Mouse (Mus musculus): ENCODE data around the gene Clp1. TPM values are rescaled to one million over a fixed set of nuclear protein-coding genes. Genes with fewer than 3 reads are reported as not detected.

Gene Clp1
- total RNA-seq, 2 experiments from 2014 or later, result 26.2 to 70.0 TPM

DNA sequence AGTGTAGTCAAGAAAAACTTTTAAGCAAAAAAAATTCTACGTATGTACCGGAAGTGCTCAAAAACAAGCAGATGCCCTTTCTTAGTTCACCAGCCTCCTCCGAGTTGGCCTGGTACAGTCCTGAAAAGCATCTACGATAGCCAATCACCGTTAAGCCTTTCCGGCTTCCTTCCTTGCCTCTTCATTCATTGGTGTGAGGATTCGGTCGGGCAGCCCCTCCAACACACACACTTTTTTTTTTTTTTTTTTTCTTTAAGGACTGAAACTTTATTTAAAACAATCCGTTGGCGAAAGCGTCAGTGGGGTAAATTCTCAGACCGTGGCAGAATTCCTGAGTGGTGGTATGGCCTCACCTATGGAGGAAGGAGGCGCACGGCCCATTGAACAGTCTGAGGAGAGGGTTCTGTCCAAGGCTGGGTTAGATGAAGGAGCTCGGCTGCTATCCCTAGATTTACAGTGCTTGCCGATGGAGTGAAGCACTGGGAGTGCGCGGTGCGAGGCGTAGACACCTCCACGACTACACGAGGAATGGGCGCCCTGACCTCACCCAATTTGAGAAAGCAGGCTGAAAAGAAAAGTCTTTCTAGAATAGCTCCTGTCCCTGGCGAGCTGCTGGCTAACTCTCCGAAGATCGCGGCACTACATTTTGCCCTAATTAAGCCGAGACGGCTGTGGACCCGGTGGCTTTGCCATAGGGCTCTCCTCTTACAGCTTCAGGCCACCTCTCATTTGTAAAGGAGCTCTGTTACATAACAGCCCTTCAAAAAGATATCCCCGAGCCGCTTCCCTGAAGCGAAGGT lies 11.4 kb downstream of the Clp1 start:
- peak; percentile 88 for ATAC-seq (replicated peaks; ENCODE audit: low FRiP score, poor library complexity, severe bottlenecking)

DNA sequence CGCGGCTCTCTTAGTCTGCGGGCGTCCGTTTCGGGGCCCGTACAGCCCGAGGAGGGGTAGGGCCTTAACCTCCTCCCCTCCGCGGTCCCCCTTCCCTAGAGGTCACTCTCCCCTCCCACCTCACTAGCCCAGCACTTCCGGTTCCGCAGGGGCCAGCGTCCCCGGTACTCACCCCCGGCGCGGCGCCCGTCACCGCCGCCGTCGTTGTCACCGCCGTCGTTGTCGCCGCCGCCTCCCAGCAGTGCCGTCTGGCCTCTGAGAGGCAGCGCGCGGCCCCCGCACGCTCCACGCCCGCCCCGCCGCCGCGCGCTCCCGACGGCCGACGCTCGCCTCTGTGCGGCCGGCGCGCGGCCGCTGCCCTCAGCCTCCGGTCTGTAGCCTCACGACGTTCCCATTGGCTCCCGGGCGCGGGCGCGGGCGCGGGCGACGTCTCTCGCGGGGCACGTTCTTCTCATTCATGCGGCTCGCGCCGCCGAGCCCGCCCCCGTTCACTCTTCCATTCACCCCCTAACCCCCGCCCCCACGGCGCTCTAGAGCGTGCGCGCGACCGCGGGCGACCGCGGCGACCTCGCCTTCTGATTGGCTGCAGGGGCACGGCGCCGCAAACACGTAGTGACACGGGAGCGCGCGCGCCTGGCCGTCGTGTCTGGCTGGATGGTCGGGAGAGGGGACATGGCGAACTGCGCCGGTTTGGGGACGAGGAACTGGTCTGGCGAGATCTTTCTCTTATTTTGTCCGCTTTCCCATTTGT lies 12.2 kb downstream of the Clp1 start, which contains the start of gene Zdhhc5:
Zdhhc5 (minus strand) TSS at position 370 of the 751 bp plus-strand sequence.
- peak; percentile 84 for ATAC-seq (replicated peaks; ENCODE audit: low FRiP score, poor library complexity, severe bottlenecking)

DNA sequence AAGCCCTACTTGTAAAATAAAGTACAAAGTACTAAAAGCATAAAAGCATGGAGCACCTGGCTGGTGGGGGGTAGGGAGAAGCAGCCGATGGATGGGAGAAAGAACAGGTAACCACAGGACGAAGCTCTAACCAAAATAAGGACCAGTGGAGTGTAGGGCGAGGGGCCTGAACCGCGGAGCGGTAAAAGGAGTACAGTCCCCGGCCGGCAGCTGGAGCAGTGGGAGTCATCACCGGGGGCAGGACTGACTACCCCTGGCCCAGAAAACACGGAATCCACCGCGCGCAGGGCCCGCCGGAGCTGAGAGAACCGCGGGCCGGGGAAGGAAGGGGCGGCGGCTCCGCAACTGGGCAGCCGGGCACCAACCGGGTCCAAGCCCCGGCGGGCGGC lies 12.7 kb downstream of the Clp1 start:
- ATAC-seq (replicated peaks; ENCODE audit: low FRiP score, poor library complexity, severe bottlenecking), result 0 out of 2 replicates have a peak, but pooled peaks have one; percentile 8

GRCm38 (mm10) chr2:84711898-84712297 lies 15.3 kb downstream of the Clp1 start:
- no peak for ATAC-seq (replicated peaks; ENCODE audit: low FRiP score, poor library complexity, severe bottlenecking)

DNA sequence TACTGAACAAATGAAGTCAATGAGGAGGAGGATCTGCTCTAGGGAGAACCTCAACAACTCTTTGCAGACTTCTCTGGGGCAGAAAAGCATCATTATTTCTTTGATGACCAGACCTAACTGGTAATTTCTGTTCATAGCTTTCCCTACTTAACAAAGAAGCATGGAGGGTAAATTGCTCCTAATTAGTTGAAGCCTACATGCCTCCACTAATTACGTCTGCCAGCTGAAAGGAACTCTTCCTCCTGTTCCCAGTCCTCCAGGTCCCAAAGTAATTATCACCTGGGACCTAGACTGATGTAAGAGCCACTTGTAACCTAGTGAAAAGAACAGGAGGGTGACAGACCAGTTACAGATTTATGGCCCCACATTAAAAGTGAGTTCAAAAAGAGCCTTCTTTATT lies 19.6 kb downstream of the Clp1 start:
- ATAC-seq (replicated peaks; ENCODE audit: low FRiP score, poor library complexity, severe bottlenecking), result no peak

DNA sequence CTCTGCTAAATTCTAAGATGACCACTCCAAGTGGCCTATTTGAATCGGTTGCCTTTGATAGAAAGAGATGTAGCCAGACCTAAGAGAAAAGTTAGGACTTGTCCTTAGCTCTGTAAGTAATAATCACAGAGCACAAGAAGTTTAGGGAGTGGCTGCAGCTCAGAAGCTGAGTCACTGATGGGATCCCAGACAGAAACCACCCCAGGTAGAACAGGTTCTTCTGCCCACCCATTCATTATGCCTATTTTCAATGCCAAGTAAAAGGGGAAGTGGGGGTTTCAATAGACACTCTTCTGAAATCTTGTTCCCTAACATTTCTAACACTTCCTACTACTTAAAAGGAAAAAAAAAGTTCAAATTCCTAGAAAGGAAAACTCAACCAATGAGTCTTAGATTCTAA lies 21.9 kb downstream of the Clp1 start:
- peak; percentile 67 for ATAC-seq (replicated peaks; ENCODE audit: low FRiP score, poor library complexity, severe bottlenecking)

GRCm38 (mm10) chr2:84704329-84704728 lies 22.8 kb downstream of the Clp1 start:
- ATAC-seq (replicated peaks; ENCODE audit: low FRiP score, poor library complexity, severe bottlenecking), result no peak

- no peak for ATAC-seq (replicated peaks; ENCODE audit: low FRiP score, poor library complexity, severe bottlenecking)
These were observed 23.7 kb downstream of the Clp1 start for GRCm38 (mm10) chr2:84703497-84703896.

- ATAC-seq (replicated peaks; ENCODE audit: low FRiP score, poor library complexity, severe bottlenecking), result no peak
These were observed 32.0 kb downstream of the Clp1 start for GRCm38 (mm10) chr2:84695007-84695695.

DNA sequence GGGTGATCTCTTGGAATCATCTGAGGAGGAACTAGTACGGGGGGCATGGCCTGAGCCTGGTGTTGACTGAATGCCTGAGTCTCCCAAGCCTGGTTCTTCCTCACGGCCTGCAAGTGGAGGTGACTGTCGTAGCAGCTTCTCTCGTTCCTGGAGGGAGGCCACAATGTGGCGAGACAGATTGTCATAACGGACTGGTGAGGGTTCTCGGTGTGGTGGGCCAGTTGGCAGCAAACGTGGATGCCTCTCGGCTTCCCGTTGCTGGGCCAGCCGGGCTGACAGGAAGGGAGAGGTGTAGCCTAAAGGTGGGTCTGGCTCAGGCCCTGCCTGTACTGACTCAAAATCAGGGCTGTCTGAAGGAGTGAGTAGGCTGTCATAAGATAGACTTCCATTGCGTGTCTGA lies 37.1 kb downstream of the Clp1 start:
- ATAC-seq (replicated peaks; ENCODE audit: low FRiP score, poor library complexity, severe bottlenecking), result no peak

GRCm38 (mm10) chr2:84688080-84688844 lies 38.9 kb downstream of the Clp1 start:
- ATAC-seq (replicated peaks; ENCODE audit: low FRiP score, poor library complexity, severe bottlenecking), result no peak

DNA sequence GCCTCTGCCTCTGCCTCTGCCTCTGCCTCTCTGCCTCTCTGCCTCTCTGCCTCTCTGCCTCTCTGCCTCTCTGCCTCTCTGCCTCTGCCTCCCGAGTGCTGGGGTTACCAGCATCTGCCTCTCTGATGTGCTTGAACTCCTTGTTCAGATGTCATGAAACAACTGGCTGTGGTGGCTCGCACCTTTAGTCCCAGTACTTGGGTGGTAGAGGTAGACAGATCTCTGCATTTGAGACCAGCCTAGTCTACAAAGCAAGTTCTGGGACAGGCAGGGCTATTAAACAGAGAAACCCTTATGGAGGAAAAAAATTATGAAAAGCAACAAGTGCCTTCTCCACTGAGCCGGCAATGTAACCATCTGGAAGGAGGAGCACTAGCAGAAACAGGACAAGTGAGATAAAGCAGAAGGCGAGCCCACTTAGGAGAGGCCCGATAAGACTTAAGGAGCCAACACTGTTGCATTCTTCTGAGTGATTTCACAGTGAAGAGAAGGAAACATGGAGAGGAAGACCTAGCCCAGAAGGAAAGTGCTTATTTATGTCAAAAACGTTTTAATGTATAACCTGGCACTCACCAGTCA lies 44.5 kb downstream of the Clp1 start:
- peak; percentile 79 for ATAC-seq (replicated peaks; ENCODE audit: low FRiP score, poor library complexity, severe bottlenecking)

GRCm38 (mm10) chr2:84679016-84679415 lies 48.1 kb downstream of the Clp1 start, which contains the start of gene Tmx2:
Gene Tmx2, minus strand, starts transcription at chr2:84679140.
- ATAC-seq (replicated peaks; ENCODE audit: low FRiP score, poor library complexity, severe bottlenecking), result no peak

- ATAC-seq (replicated peaks; ENCODE audit: low FRiP score, poor library complexity, severe bottlenecking), result peak; percentile 89
These were observed 48.9 kb downstream of the Clp1 start, which contains the start of the genes Gm28635 and Med19 for GRCm38 (mm10) chr2:84677968-84678880. Gene Gm28635, minus strand, starts transcription at chr2:84678041. Gene Med19, plus strand, starts transcription at chr2:84678402.

DNA sequence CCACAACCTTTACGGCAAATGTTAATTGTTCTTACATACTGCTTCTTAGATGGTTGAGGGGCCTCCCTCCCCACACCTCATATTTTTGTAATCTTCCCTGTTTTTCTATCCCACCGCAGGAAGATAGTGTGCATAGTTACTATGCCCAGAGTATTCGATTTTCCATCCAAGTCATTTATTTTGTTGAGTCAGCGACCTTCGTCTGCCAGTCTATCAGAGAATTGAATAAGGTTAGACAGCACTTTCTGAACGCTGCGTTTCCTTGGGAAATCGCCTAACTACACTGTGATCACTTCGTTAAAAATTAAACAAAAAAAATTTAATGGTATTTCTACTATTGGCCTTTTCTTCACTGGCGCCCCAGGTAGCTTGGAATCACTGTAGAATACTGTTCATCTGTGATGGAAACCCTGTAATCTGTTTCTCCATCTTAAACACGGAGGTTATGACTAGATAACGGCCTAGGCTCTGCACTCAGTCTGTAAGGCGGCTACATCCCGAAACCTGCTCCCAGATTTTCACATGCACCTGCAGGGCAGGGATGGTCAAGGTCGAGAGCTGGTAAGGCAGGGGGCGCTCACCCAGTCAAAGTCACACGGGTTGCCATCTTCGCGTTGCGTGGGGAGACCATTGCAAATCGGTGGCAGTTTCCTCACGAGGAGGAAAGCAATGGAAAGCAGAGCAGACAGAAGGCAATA lies 49.7 kb downstream of the Clp1 start:
- peak; percentile 61 for ATAC-seq (replicated peaks; ENCODE audit: low FRiP score, poor library complexity, severe bottlenecking)
